In genomic region chr8:123820780-123821179, GRCm38 (mm10) we compare ENCODE assay signal across 29 mouse cellular contexts. TPM values are rescaled to one million over a fixed set of nuclear protein-coding genes. Genes with fewer than 3 reads are reported as not detected.
DNase-seq lines count a peak whose midpoint lies in the region; ATAC-seq and TF ChIP-seq lines count a peak whose summit lies in the region.
"Had no signal": no experiment of that assay in that cellular context is flagged by ENCODE, and none has a peak within 500 bp of the region (broad histone marks: within the 10 kb centered on the region; RNA-seq: fewer than 3 reads in every experiment).

No protein-coding gene starts in this region.

- intact Hi-C loops in gastrocnemius, adult 2 months (cut with DNase I), result no loop called here

- peaks cover 55% of the 10 kb centered on the region for H3K36me3 ChIP-seq in liver, embryonic 12.5 days
- peaks cover 4% of the 10 kb centered on the region for H3K36me3 ChIP-seq in liver, postnatal 0 days (replicated peaks; ENCODE audit: insufficient read depth, low read length)
- H3K36me3 ChIP-seq in heart, embryonic 11.5 days (ENCODE audit: control insufficient read depth, insufficient read depth, low read length), result 0 out of 2 replicates have a peak, but pooled peaks cover 2% of the 10 kb centered on the region

- no peak for TF ChIP-seq CTCF in cortical plate, adult 2 months (IDR thresholded peaks at IDR 0.05; ENCODE audit: extremely low read depth, insufficient read depth, low read length)
- TF ChIP-seq CTCF in liver, postnatal 0 days (IDR thresholded peaks at IDR 0.05; ENCODE audit: low read depth), result no peak
- TF ChIP-seq CTCF in gastrocnemius, adult 2 months (IDR thresholded peaks at IDR 0.05), result no peak

- ATAC-seq in erythroid progenitor cell, adult 5-6 weeks (replicated peaks; ENCODE audit: low FRiP score, poor library complexity, severe bottlenecking), result 0 out of 2 replicates have a peak, but pooled peaks have one; percentile 53
- no peak; the same call in 1 of the 2 replicates for ATAC-seq in liver, embryonic 12.5 days
- ATAC-seq in liver, postnatal 0 days, result no peak
- ATAC-seq in heart, embryonic 11.5 days (replicated peaks; ENCODE audit: insufficient number of reproducible peaks, low FRiP score, low TSS enrichment), result no peak
- ATAC-seq: forebrain, embryonic 16.5 days; inflammation-experienced regulatory T-cells, adult 6 months had no signal

- 54% methylated on average over 6 of the region's 6 CpGs for WGBS in liver, embryonic 12.5 days (ENCODE audit: insufficient replicate concordance)
- 46% methylated on average over 6 of the region's 6 CpGs for whole genome bisulfite sequencing in liver, postnatal 0 days (ENCODE audit: insufficient replicate concordance)
- 89% methylated on average over 6 of the region's 6 CpGs for WGBS in heart, embryonic 11.5 days (ENCODE audit: insufficient replicate concordance)

- no peak for DNase-seq in liver, postnatal 0 days
- DNase-seq in gastrocnemius, adult 2 months, result no peak
- no peak for DNase-seq in spleen, postnatal 10 days (ENCODE audit: low spot score in 2 of 2)
- DNase-seq: adrenal gland, adult 8-10 months; B cell, adult 2 months; cerebellum, adult 8-10 months; cerebellum, postnatal 25 days; heart, adult 2 months; heart, postnatal 14 days; layer of hippocampus, adult 9-11 months; lung, adult 2 months; lung, postnatal 14 days; midbrain, embryonic 14.5 days; right cerebral cortex, postnatal 25 days; spleen, adult 18-20 months; thymus, adult 2 months; thymus, postnatal 4 days had no signal

- peaks cover 7% of the 10 kb centered on the region; the same call in 1 of the 2 replicates for H3K9me3 ChIP-seq in liver, embryonic 12.5 days (replicated peaks)
- no peaks in the 10 kb centered on the region for H3K9me3 ChIP-seq in liver, postnatal 0 days (ENCODE audit: low read length)
- no peaks in the 10 kb centered on the region for H3K9me3 ChIP-seq in heart, embryonic 11.5 days (replicated peaks; ENCODE audit: control insufficient read depth, low read length)
- H3K9me3 ChIP-seq: heart, embryonic 13.5 days; hindbrain, embryonic 15.5 days; neural tube, embryonic 15.5 days had no signal

- H3K4me2 ChIP-seq in liver, embryonic 12.5 days, result peak overlapping the region; percentile 61
- H3K4me2 ChIP-seq in liver, postnatal 0 days (ENCODE audit: low read depth, low read length), result peak overlapping the region; percentile 64
- H3K4me2 ChIP-seq in heart, embryonic 11.5 days, result no peak overlapping the region
- H3K4me2 ChIP-seq: heart, embryonic 13.5 days; hindbrain, embryonic 15.5 days; limb, embryonic 12.5 days; neural tube, embryonic 15.5 days had no signal

- H3K27ac ChIP-seq in cortical plate, adult 2 months (ENCODE audit: insufficient read depth, low read length), result peak overlapping the region; percentile 12; the same call in 1 of the 2 replicates
- H3K27ac ChIP-seq in liver, embryonic 12.5 days, result peak overlapping the region; percentile 83; the same call in 1 of the 2 replicates
- H3K27ac ChIP-seq in liver, postnatal 0 days (ENCODE audit: low read depth), result peak overlapping the region; percentile 67
- H3K27ac ChIP-seq in gastrocnemius, adult 2 months, result no peak overlapping the region
- no peak overlapping the region for H3K27ac ChIP-seq in heart, embryonic 11.5 days (ENCODE audit: low read depth, low read length)
- H3K27ac ChIP-seq: forebrain, embryonic 10.5 days; heart, adult 2 months; heart, embryonic 13.5 days; hindbrain, embryonic 10.5 days; hindbrain, embryonic 15.5 days; limb, embryonic 12.5 days; neural tube, embryonic 15.5 days had no signal

- peak; percentile 68 for TF ChIP-seq EP300 in liver, postnatal 0 days (IDR thresholded peaks at IDR 0.05; ENCODE audit: low read depth)

- H3K9ac ChIP-seq in liver, embryonic 12.5 days, result peak overlapping the region; percentile 28; the same call in 1 of the 2 replicates
- H3K9ac ChIP-seq in liver, postnatal 0 days (replicated peaks), result peak overlapping the region; percentile 39
- no peak overlapping the region for H3K9ac ChIP-seq in heart, embryonic 11.5 days (ENCODE audit: low read depth, low read length)
- H3K9ac ChIP-seq: heart, embryonic 13.5 days; hindbrain, embryonic 15.5 days; limb, embryonic 12.5 days; neural tube, embryonic 15.5 days had no signal

- H3K27me3 ChIP-seq in liver, embryonic 12.5 days (replicated peaks), result no peaks in the 10 kb centered on the region
- H3K27me3 ChIP-seq in liver, postnatal 0 days (ENCODE audit: insufficient read depth, low read length), result no peaks in the 10 kb centered on the region
- H3K27me3 ChIP-seq in heart, embryonic 11.5 days (ENCODE audit: control insufficient read depth, insufficient read depth, low read length), result no peaks in the 10 kb centered on the region
- H3K27me3 ChIP-seq: heart, embryonic 13.5 days; hindbrain, embryonic 15.5 days; limb, embryonic 12.5 days; neural tube, embryonic 15.5 days had no signal

- H3K4me3 ChIP-seq in cortical plate, adult 2 months (ENCODE audit: insufficient read depth, low read length), result no peak overlapping the region
- H3K4me3 ChIP-seq in liver, embryonic 12.5 days, result no peak overlapping the region
- H3K4me3 ChIP-seq in liver, postnatal 0 days (ENCODE audit: low read depth, low read length), result no peak overlapping the region
- H3K4me3 ChIP-seq in gastrocnemius, adult 2 months, result no peak overlapping the region
- no peak overlapping the region for H3K4me3 ChIP-seq in heart, embryonic 11.5 days (ENCODE audit: low read depth, low read length)
- H3K4me3 ChIP-seq: forebrain, embryonic 10.5 days; heart, adult 2 months; heart, embryonic 13.5 days; hindbrain, embryonic 10.5 days; hindbrain, embryonic 15.5 days; limb, embryonic 12.5 days; neural tube, embryonic 15.5 days had no signal

- H3K4me1 ChIP-seq in cortical plate, adult 2 months (ENCODE audit: control insufficient read depth, insufficient read depth, low read length), result peaks cover 10% of the 10 kb centered on the region
- peaks cover 85% of the 10 kb centered on the region for H3K4me1 ChIP-seq in liver, embryonic 12.5 days
- peaks cover 26% of the 10 kb centered on the region; the same call in 1 of the 2 replicates for H3K4me1 ChIP-seq in liver, postnatal 0 days (ENCODE audit: insufficient read depth)
- H3K4me1 ChIP-seq in heart, embryonic 11.5 days (ENCODE audit: control insufficient read depth, insufficient read depth, low read length), result 0 out of 2 replicates have a peak, but pooled peaks cover 2% of the 10 kb centered on the region
- H3K4me1 ChIP-seq: hindbrain, embryonic 10.5 days had no signal

- TF ChIP-seq POLR2A in cortical plate, adult 2 months (IDR thresholded peaks at IDR 0.05; ENCODE audit: extremely low read depth, insufficient read depth, low read length), result no peak

RNA-seq across cellular contexts. Expression of gene Rab4a, which starts 15.0 kb away (rescaled TPM):
- 72.5 and 72.7 TPM in 2 replicates for polyA plus RNA-seq in cortical plate, adult 2 months (2012; rRNA removed)
- total RNA-seq in erythroid progenitor cell, adult 5-6 weeks (2015; ENCODE audit: low replicate concordance), result 1.7 and 3.6 TPM in 2 replicates
- total RNA-seq in erythroid progenitor cell, adult 5-6 weeks (2017; ENCODE audit: low replicate concordance), result 3.3 TPM in 1 of 2 replicates, not detected in the other
- 36.3 and 38.3 TPM in 2 replicates for polyA plus RNA-seq in liver, embryonic 12.5 days (2016; fragmentation: Nextera tagmentation; extraction: Ambion mirVana)
- polyA plus RNA-seq in liver, postnatal 0 days (2015; fragmentation: Nextera tagmentation; extraction: Ambion mirVana), result 30.4 and 36.3 TPM in 2 replicates
- 10 to 100 TPM; 12.0 to 12.4 TPM for total RNA-seq in gastrocnemius, adult 2 months (2021)
- polyA plus RNA-seq in heart, embryonic 11.5 days (2014; fragmentation: Nextera tagmentation; extraction: Ambion mirVana), result 55.0 and 58.7 TPM in 2 replicates

RNA-seq across cellular contexts. Expression of gene Ccsap, which starts 39.2 kb away (rescaled TPM):
- polyA plus RNA-seq in cortical plate, adult 2 months (2012; rRNA removed), result 45.1 and 48.1 TPM in 2 replicates
- 28.1 and 31.4 TPM in 2 replicates for total RNA-seq in erythroid progenitor cell, adult 5-6 weeks (2015; ENCODE audit: low replicate concordance)
- total RNA-seq in erythroid progenitor cell, adult 5-6 weeks (2017; ENCODE audit: low replicate concordance), result 35.5 and 42.4 TPM in 2 replicates
- polyA plus RNA-seq in liver, embryonic 12.5 days (2016; fragmentation: Nextera tagmentation; extraction: Ambion mirVana), result 5.5 and 5.8 TPM in 2 replicates
- 1.2 and 1.5 TPM in 2 replicates for polyA plus RNA-seq in liver, postnatal 0 days (2015; fragmentation: Nextera tagmentation; extraction: Ambion mirVana)
- under 1 TPM; 0.42 to 0.46 TPM for total RNA-seq in gastrocnemius, adult 2 months (2021)
- 2.5 and 4.0 TPM in 2 replicates for polyA plus RNA-seq in heart, embryonic 11.5 days (2014; fragmentation: Nextera tagmentation; extraction: Ambion mirVana)

Comparison
In these comparisons a context has a peak if more than half of its experiments do, and no peak if none do; other contexts are left out.
1. H3K27ac ChIP-seq: peak in cortical plate, adult 2 months (single experiment), liver, embryonic 12.5 days (single experiment) and liver, postnatal 0 days (single experiment); none in gastrocnemius, adult 2 months (single experiment) and heart, embryonic 11.5 days (single experiment).